Comparison of ENCODE assay signal across 9 mouse cellular contexts in genomic region chr2:33973213-33973834, GRCm38 (mm10).
A peak's percentile ranks its signal among the peaks of the same experiment; 100 is the strongest.
DNase-seq lines count a peak whose midpoint lies in the region; ATAC-seq and TF ChIP-seq lines count a peak whose summit lies in the region.
"Had no signal": no experiment of that assay in that cellular context is flagged by ENCODE, and none has a peak within 500 bp of the region (broad histone marks: within the 10 kb centered on the region; RNA-seq: fewer than 3 reads in every experiment).

No protein-coding gene starts in this region.

- H3K9ac ChIP-seq in forebrain, embryonic 12.5 days = no peak overlapping the region
- no peak overlapping the region for H3K9ac ChIP-seq in heart, postnatal 0 days (replicated peaks; ENCODE audit: low read depth, low read length)
- no peak overlapping the region for H3K9ac ChIP-seq in liver, postnatal 0 days (replicated peaks)
- H3K9ac ChIP-seq: heart, embryonic 13.5 days had no signal

- peaks cover 5% of the 10 kb centered on the region; the same call in 1 of the 2 replicates for H3K9me3 ChIP-seq in E14TG2a.4 (ENCODE audit: low read length)
- no peaks in the 10 kb centered on the region for H3K9me3 ChIP-seq in forebrain, embryonic 12.5 days
- H3K9me3 ChIP-seq in heart, postnatal 0 days (replicated peaks; ENCODE audit: control insufficient read depth, low read length) = no peaks in the 10 kb centered on the region
- H3K9me3 ChIP-seq in liver, postnatal 0 days (ENCODE audit: low read length) = no peaks in the 10 kb centered on the region

- peak; percentile 95 for TF ChIP-seq CTCF in E14TG2a.4 (conservative IDR thresholded peaks at IDR 0.05; ENCODE audit: low read length)
- peak; percentile 99 for TF ChIP-seq CTCF in heart, postnatal 0 days (IDR thresholded peaks at IDR 0.05; ENCODE audit: low read depth)
- TF ChIP-seq CTCF in liver, postnatal 0 days (IDR thresholded peaks at IDR 0.05; ENCODE audit: low read depth) = peak; percentile 99

- DNase-seq in c-Kit-positive CD71-positive TER-119-negative erythroid progenitor cells, embryonic 14.5 days (ENCODE audit: low read depth) = peak; percentile 40
- DNase-seq in heart, postnatal 0 days (ENCODE audit: low spot score) = peak; percentile 64
- peak; percentile 74 to 78 for DNase-seq in kidney, postnatal 25 days
- peak; percentile 77 for DNase-seq in liver, postnatal 0 days
- DNase-seq in testis, postnatal 10 days (ENCODE audit: low spot score) = peak; percentile 84

- ATAC-seq in forebrain, embryonic 12.5 days (ENCODE audit: low FRiP score) = peak; percentile 85
- ATAC-seq in heart, postnatal 0 days (ENCODE audit: insufficient read depth, low read depth) = peak; percentile 57; the same call in 1 of the 2 replicates
- peak; percentile 36 for ATAC-seq in liver, postnatal 0 days
- ATAC-seq in neutrophil, adult 5-6 weeks (ENCODE audit: extremely low read depth, insufficient number of reproducible peaks, low FRiP score, poor library complexity, severe bottlenecking) = peak; percentile 45; the same call in 1 of the 2 replicates

- no peaks in the 10 kb centered on the region for H3K36me3 ChIP-seq in E14TG2a.4 (ENCODE audit: insufficient read depth, low read length)
- H3K36me3 ChIP-seq in forebrain, embryonic 12.5 days (replicated peaks) = no peaks in the 10 kb centered on the region
- no peaks in the 10 kb centered on the region for H3K36me3 ChIP-seq in heart, postnatal 0 days (replicated peaks; ENCODE audit: control insufficient read depth, insufficient read depth, low read length)
- no peaks in the 10 kb centered on the region for H3K36me3 ChIP-seq in liver, postnatal 0 days (replicated peaks; ENCODE audit: insufficient read depth, low read length)
- H3K36me3 ChIP-seq: heart, embryonic 13.5 days had no signal

- H3K4me1 ChIP-seq in E14TG2a.4 (replicated peaks; ENCODE audit: low read depth, low read length) = peaks cover 27% of the 10 kb centered on the region
- peaks cover 19% of the 10 kb centered on the region for H3K4me1 ChIP-seq in forebrain, embryonic 12.5 days
- H3K4me1 ChIP-seq in heart, postnatal 0 days (ENCODE audit: control insufficient read depth, insufficient read depth) = no peaks in the 10 kb centered on the region
- no peaks in the 10 kb centered on the region for H3K4me1 ChIP-seq in liver, postnatal 0 days (ENCODE audit: insufficient read depth)
- H3K4me1 ChIP-seq: heart, embryonic 13.5 days had no signal

- peak overlapping the region; percentile 50; the same call in 1 of the 2 replicates for H3K27ac ChIP-seq in forebrain, embryonic 12.5 days
- no peak overlapping the region for H3K27ac ChIP-seq in heart, postnatal 0 days (ENCODE audit: low read depth)
- no peak overlapping the region for H3K27ac ChIP-seq in liver, postnatal 0 days (ENCODE audit: low read depth)
- H3K27ac ChIP-seq: heart, embryonic 13.5 days had no signal

- no peak for TF ChIP-seq EP300 in heart, postnatal 0 days (IDR thresholded peaks at IDR 0.05; ENCODE audit: low read depth)
- no peak for TF ChIP-seq EP300 in liver, postnatal 0 days (IDR thresholded peaks at IDR 0.05; ENCODE audit: low read depth)

- no peak overlapping the region for H3K4me2 ChIP-seq in forebrain, embryonic 12.5 days
- no peak overlapping the region for H3K4me2 ChIP-seq in heart, postnatal 0 days (ENCODE audit: low read depth, low read length)
- no peak overlapping the region for H3K4me2 ChIP-seq in liver, postnatal 0 days (ENCODE audit: low read depth, low read length)
- H3K4me2 ChIP-seq: heart, embryonic 13.5 days had no signal

- H3K27me3 ChIP-seq in E14TG2a.4 (ENCODE audit: insufficient read depth, low read length) = peaks cover 32% of the 10 kb centered on the region
- peaks cover 40% of the 10 kb centered on the region for H3K27me3 ChIP-seq in forebrain, embryonic 12.5 days
- no peaks in the 10 kb centered on the region for H3K27me3 ChIP-seq in heart, postnatal 0 days (ENCODE audit: control insufficient read depth, insufficient read depth, low read length)
- H3K27me3 ChIP-seq in liver, postnatal 0 days (ENCODE audit: insufficient read depth, low read length) = no peaks in the 10 kb centered on the region

- 72% methylated on average over 4 of the region's 4 CpGs for WGBS in forebrain, embryonic 12.5 days
- 74% methylated on average over 4 of the region's 4 CpGs for WGBS in heart, postnatal 0 days
- 68% methylated on average over 4 of the region's 4 CpGs for WGBS in liver, postnatal 0 days (ENCODE audit: insufficient replicate concordance)

- H3K4me3 ChIP-seq in E14TG2a.4 (replicated peaks; ENCODE audit: low read length) = no peak overlapping the region
- no peak overlapping the region for H3K4me3 ChIP-seq in forebrain, embryonic 12.5 days (replicated peaks)
- no peak overlapping the region for H3K4me3 ChIP-seq in heart, postnatal 0 days (ENCODE audit: low read depth, low read length)
- H3K4me3 ChIP-seq in liver, postnatal 0 days (ENCODE audit: low read depth, low read length) = no peak overlapping the region
- H3K4me3 ChIP-seq: heart, embryonic 13.5 days had no signal
